Mouse (Mus musculus) ES-E14 (cell line): Measurements from ENCODE around the gene Tsga10ip.

Source experiments
- HCFC1 ChIP-seq: IDR thresholded peaks from 2 replicates; pipeline ENCODE4 v1.6.1; 2012; ENCODE audit warnings: low read length, inconsistent platforms, borderline replicate concordance; ENCODE audit not compliant: insufficient read depth
- MAFK ChIP-seq: IDR thresholded peaks from 2 replicates; pipeline ENCODE4 v1.6.1; 2014; ENCODE audit warnings: mild to moderate bottlenecking, low read depth, low read length, inconsistent platforms; ENCODE audit not compliant: insufficient read depth
- ZNF384 ChIP-seq: IDR thresholded peaks from 2 replicates; pipeline ENCODE4 v1.6.1; 2012; ENCODE audit warnings: low read depth, low read length, inconsistent platforms

DNA sequence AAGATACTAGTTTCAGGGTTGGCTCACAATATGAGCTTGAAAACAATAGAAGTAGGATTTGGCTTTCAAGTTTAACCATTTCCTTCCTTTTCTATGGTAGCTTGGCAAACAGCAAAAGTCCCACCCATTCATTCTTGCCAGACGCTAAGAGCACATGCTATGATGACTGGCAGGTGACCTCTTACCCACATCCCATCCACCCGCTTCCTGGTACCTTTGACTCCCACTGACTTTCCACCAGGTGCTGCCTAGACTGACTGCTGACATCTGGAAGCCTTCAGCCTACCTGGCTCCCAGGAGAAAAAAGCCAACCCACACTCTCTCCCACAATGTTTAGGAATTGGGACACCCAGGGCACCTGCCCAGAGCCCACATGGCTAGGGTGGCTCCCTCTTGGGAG lies 38.2 kb downstream of the Tsga10ip start:
- no peak for TF ChIP-seq ZNF384
- no peak for TF ChIP-seq HCFC1
- TF ChIP-seq MAFK: no peak
